Mouse (Mus musculus): ENCODE results near the gene Arsg. TPM values are rescaled to one million over a fixed set of nuclear protein-coding genes. Genes with fewer than 3 reads are reported as not detected.

The Arsg gene
- total RNA-seq, 4 experiments from 2014 or later, result 1.1 to 1.8 (median 1.2) TPM

DNA sequence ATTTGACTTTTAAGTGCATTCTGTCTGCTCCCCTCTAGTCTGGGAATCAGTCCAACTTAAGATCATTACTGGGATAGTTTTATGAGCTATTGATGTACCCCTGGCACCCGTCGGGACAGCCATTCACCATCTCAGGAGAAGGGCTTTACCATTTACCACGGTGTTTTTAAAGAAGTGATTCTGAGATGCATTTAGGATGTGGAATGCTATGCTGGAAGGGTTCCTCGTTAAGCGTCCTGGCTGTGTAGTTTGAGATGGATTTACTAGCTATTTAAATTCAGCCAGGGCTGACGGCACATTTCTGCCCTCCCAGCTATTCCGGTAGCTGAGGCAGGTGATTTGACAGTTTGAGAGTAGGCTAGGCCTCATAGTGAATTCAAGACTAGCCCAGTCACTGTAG is 71.3 kb downstream of the Arsg start:
- no peak for DNase-seq (ENCODE audit: low spot score in 2 of 2)

DNA sequence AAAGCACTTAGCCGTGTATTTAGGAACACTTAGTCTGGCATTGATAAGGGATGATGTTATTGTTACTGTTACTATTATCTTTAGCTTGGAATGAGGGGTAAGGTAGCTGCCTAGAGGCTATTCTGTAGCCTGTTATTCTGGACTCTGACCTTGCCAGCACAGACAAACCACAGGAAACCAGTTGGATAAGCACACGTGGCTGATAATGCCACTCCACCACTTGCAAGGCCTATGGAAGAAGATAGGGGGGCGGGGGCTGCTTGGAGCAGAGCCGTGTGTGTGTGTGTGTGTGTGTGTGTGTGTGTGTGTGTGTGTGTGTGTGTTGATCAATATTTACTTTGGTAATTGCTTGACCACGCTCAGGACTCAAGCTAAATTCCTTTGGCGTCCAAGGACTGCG is 72.1 kb downstream of the Arsg start:
- DNase-seq (ENCODE audit: low spot score in 2 of 2), result no peak

- DNase-seq (ENCODE audit: low spot score in 2 of 2), result no peak
These were observed 72.5 kb downstream of the Arsg start for GRCm38 (mm10) chr11:109545700-109546143.

DNA sequence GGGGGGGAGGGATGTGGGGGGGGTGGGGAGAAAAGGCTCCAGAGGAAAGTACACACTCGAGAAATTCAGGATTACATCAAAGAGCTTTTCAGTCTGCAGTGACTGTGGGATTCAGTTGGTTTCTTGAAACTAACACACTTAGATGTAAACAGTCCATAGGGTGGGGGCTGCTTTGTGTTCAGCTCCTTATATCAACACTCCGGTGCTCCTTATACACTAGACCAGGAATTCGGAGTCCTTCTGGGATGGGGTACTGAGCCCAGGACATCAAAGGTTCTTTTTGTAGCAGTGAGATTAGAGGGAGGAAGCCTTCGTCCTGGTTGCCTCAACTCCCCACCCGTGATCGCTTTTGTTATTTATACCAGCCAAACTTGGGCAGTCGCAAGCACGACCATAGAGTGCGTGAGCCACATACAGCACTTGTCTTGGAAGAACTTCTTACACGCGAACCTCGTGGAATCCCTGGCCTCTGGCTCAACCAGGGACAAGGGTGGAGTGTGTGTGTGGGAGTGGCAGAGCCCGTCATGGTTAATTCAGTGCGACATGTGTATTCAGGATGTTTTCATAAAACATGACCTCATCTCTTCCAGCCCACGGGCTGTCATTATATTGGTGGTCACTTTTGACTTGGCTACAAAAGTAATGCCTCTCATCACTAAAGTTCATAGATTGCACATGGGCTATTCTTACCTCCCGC is 73.3 kb downstream of the Arsg start:
- DNase-seq (ENCODE audit: low spot score in 2 of 2), result no peak

DNA sequence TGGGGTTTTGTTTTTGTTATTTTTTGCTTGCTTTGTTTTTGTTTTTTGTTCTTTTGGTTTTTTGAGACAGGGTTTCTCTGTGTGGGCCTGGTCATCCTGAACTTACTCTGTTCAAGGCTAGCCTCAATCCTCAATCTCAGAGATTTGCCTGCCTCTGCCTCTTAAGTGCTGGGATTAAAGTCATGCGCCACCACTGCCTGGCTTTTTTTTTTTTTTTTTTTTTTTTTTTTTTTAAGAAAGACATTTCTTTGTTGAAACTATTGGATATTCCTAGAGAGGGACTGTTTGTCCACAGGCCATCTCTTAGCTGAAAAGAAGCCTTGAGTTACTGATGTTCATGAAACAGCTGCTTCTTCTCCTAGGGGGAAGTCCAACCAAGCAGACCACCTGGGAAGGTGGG is 74.5 kb downstream of the Arsg start:
- no peak for DNase-seq (ENCODE audit: low spot score in 2 of 2)

GRCm38 (mm10) chr11:109549599-109550290 is 76.6 kb downstream of the Arsg start:
- DNase-seq (ENCODE audit: low spot score in 2 of 2), result no peak

- no peak for DNase-seq (ENCODE audit: low spot score in 2 of 2)
These were observed 80.7 kb downstream of the Arsg start for GRCm38 (mm10) chr11:109553921-109554320.

- no peak for DNase-seq (ENCODE audit: low spot score in 2 of 2)
These were observed 81.3 kb downstream of the Arsg start for GRCm38 (mm10) chr11:109554443-109554842.

- no peak for DNase-seq (ENCODE audit: low spot score in 2 of 2)
These were observed 83.0 kb downstream of the Arsg start for GRCm38 (mm10) chr11:109556130-109556529.

DNA sequence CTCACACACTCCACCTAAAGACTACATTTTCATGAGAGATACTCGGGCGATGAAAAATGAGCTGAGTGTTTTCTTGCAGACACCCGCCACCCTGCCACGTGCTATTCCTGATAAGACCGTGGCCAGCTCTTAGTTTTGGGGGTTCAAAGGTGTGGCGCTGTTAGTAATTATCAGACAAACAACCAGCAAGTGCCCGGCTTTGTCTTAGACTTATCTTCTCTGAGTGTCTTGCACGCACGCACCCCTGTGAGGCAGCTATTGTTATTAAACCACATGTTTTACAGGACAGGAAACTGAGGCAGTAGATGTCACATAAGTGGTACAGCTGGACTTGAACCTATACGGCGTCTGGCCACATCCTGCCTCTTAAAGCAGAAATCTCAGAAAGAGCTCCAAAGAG is 84.2 kb downstream of the Arsg start:
- DNase-seq (ENCODE audit: low spot score in 2 of 2), result no peak

- no peak for DNase-seq (ENCODE audit: low spot score in 2 of 2)
These were observed 86.1 kb downstream of the Arsg start for GRCm38 (mm10) chr11:109559241-109559640.

DNA sequence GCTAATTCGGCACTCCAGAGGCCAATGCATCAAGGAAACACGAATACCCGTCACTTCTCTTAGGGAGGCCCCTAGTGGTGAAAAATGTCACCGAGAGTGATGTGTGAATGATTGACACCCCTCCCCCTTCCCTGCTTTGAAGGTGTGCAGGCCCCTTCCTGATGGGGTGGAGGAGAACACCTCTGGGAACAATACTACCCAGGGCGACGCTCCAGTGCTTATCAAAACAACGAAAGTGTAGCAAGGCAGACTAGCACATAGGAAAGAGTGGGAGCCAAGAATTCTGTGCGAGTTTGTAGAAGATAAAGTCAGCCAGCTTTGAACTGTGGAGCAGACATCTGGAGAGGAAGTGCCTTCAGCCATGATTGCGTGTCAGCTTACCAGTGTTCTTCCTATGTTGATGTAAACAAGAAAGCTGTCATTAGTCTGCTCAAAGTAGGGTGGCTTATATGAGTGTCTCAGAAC is 87.7 kb downstream of the Arsg start:
- DNase-seq (ENCODE audit: low spot score in 2 of 2), result no peak

GRCm38 (mm10) chr11:109561445-109561844 is 88.3 kb downstream of the Arsg start:
- DNase-seq (ENCODE audit: low spot score in 2 of 2), result no peak

GRCm38 (mm10) chr11:109563708-109564107 is 90.5 kb downstream of the Arsg start:
- DNase-seq (ENCODE audit: low spot score in 2 of 2), result no peak

- no peak for DNase-seq (ENCODE audit: low spot score in 2 of 2)
These were observed 91.5 kb downstream of the Arsg start for GRCm38 (mm10) chr11:109564466-109565214.

- DNase-seq (ENCODE audit: low spot score in 2 of 2), result no peak
These were observed 95.9 kb downstream of the Arsg start for GRCm38 (mm10) chr11:109569007-109569618.

- DNase-seq (ENCODE audit: low spot score in 2 of 2), result peak; percentile 37 to 68
These were observed 96.6 kb downstream of the Arsg start for GRCm38 (mm10) chr11:109569809-109570208.

DNA sequence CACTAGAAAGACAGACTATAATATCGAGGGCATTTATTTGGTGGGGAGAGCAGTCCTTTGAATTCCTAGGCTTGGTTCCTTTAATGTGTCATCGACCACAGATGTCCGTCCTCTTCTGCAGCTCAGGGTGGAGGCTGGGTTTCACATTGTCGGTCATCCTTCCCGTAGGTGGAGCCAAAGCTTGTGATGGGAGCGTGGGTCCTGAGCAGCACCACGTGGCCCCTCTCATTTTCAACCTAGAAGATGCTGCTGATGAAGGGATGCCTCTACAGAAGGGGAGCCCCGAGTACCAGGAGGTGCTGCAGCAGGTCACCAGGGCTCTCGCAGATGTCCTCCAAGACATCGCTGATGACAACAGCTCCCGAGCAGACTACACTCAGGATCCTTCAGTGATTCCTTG is 98.9 kb downstream of the Arsg start:
- no peak for DNase-seq (ENCODE audit: low spot score in 2 of 2)

- no peak for DNase-seq (ENCODE audit: low spot score in 2 of 2)
These were observed 101.4 kb downstream of the Arsg start for GRCm38 (mm10) chr11:109574604-109575003.

DNA sequence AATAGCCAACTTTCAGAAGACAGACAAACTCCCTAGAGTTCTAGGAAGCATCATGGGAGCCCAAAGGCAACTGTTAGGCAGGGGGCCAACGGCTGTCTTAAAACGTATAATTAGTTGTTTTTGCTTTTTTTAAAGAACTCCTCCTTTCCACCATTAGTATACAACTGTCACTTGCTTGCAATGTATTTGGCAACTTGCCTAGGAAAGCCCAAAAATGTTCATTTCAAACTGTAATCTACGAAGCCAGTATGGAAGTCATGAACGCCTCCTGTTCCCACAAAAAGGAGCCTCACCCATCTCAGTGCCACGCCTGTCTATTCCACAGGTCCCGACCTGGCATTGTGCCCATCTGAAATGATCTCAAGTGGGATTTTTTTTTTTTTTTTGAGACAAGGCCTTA is 102.7 kb downstream of the Arsg start:
- DNase-seq (ENCODE audit: low spot score in 2 of 2), result no peak

DNA sequence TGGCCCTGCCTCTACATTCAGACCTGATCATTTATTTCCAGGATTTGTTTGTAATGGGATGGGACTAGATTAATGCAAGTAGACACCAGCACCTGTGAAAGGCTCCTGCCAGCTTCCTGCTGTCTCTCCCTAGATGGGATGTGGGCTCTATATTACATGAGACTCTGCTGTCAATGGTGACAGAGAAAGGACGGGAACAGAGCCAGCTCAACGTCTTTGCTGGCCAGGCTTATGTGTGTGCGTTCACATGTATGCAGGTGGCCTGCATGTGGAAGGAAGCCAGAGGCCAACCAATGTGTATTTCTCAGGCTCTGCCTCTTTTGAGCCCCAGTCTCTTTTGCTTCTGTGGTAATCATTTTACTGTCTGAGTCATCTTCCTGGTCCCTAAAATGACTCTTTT is 105.4 kb downstream of the Arsg start:
- no peak for DNase-seq (ENCODE audit: low spot score in 2 of 2)

DNA sequence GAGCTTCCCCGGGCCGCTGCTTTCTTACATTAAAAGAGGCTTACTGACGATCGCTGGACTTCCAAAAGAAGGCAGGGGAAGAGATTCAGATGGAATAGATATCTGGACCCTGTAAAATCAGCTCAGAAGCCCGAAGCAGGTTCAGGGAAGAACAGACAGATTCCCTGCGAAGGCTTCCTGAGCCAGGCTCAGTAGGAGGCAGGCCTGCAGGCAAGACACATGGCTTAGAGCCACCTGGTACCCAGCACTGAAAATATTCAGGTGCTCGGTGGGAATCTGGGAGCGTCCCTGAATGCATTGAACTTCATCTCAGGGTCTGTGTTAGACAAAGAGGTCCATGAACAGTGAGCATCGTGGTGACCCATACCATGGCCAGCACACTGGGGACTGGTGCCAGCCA is 106.8 kb downstream of the Arsg start:
- no peak for DNase-seq (ENCODE audit: low spot score in 2 of 2)

Measured in gastrocnemius, adult 8-10 months (tissue).